Mouse (Mus musculus) 416B (cell line): ENCODE measurements around the gene Map6d1.

Experiments
- DNase-seq: peaks from one replicate; pipeline ENCODE4 v3.0.0; 2011; ENCODE audit warnings: low read depth

Map6d1 gene

DNA sequence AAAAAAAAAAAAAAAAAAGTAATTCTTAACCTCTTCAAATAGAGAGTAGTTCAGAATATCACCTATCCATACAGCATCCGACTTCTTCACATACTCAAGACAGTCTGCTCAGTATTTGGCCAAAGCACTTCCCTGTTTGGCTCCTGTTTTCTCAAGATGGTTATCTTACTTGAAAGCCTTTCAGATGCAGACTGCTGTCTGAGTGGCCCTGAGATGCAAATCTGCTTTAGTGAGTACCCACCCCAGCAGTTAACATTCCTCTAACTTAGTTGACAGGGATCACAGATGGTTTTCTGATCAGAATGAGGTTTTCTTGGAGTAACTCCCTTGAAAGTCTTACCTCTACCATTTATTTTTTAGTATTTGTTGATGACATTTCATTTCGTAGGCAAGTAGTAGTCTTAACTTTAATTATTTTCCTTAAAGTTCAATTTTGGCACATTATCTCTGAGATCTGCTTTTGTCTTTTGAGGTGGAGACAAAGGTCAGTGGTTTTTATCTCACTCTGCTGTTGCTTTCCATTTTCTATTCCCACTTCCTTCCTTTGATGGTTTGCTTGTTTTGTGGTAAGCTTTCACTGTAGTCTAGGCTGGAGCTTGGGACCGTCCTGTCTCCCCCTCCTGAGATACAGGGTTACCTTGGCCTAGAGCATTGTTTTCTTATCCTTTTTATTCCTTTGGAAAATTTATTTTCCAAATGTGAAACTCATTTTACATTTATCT lies 49.8 kb downstream of the Map6d1 start:
- peak; percentile 90 for DNase-seq

DNA sequence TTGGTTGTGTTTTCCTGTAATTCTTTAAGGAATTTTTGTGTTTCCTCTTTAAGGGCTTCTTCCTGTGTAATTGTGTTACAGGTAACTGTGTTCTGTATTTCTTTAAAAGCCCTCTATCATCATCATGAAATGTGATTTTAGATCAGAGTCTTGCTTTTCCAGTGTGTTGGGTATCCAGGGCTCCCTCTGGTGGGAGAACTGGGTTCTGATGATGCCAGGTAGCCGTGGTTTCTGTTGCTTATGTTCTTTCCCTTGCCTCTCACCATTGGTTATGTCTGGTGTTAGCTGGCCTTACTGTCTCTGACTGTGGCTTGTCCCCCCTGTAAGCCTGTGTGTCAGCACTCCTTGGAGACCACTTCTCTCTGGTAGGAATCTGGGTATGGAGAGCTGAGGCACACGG lies 55.8 kb downstream of the Map6d1 start:
- DNase-seq = peak; percentile 60
